Mouse (Mus musculus) stomach, postnatal 0 days (tissue): ENCODE data around the gene Wrap53. TPM values are rescaled to one million over a fixed set of nuclear protein-coding genes. Genes with fewer than 3 reads are reported as not detected.

Source experiments
- ATAC-seq: fragments of 200-750 bp; cut with Nextera tagmentation; 2 replicates; pipeline ENCODE4 v1.8.0; 2017; ENCODE audit not compliant: low FRiP score, low TSS enrichment
- DNase-seq: peaks from one replicate; pipeline ENCODE4 v3.0.0-alpha.2; 2016; ENCODE audit warnings: low spot score
- H3K27ac ChIP-seq: fragments of 300-500 bp; sonication (generic); replicated peaks from 2 replicates; pipeline ENCODE4 v1.5.1; 2014; ENCODE audit warnings: mild to moderate bottlenecking, control low read depth
- H3K27me3 ChIP-seq: fragments of 300-500 bp; sonication (generic); 2 replicates; pipeline ENCODE4 v1.6.1; 2014; ENCODE audit warnings: low read length; ENCODE audit not compliant: control insufficient read depth, insufficient read depth
- H3K36me3 ChIP-seq: fragments of 300-500 bp; sonication (generic); 2 replicates; pipeline ENCODE4 v1.6.1; 2014; ENCODE audit warnings: low read length, mixed read lengths; ENCODE audit not compliant: control insufficient read depth, insufficient read depth
- H3K4me1 ChIP-seq: fragments of 300-500 bp; sonication (generic); replicated peaks from 2 replicates; pipeline ENCODE4 v1.6.1; 2014; ENCODE audit warnings: antibody characterized with exemption; ENCODE audit not compliant: control insufficient read depth, insufficient read depth
- H3K4me2 ChIP-seq: fragments of 300-500 bp; sonication (generic); replicated peaks from 2 replicates; pipeline ENCODE4 v1.6.1; 2014; ENCODE audit warnings: low read depth, mild to moderate bottlenecking, control low read depth, moderate library complexity
- H3K4me3 ChIP-seq: fragments of 300-500 bp; sonication (generic); 2 replicates; pipeline ENCODE4 v1.5.1; 2014; ENCODE audit warnings: low read depth, low read length, control low read depth
- H3K9ac ChIP-seq: fragments of 300-500 bp; sonication (generic); 2 replicates; pipeline ENCODE4 v1.6.1; 2014; ENCODE audit warnings: mild to moderate bottlenecking, low read length, control low read depth, mixed read lengths
- H3K9me3 ChIP-seq: fragments of 300-500 bp; sonication (generic); 2 replicates; pipeline ENCODE4 v1.6.1; 2016; ENCODE audit warnings: low read length; ENCODE audit not compliant: control insufficient read depth
- CTCF ChIP-seq: IDR thresholded peaks from 2 replicates; pipeline ENCODE4 v1.5.1; 2016; ENCODE audit warnings: antibody characterized with exemption, low read depth, mild to moderate bottlenecking, moderate library complexity
- EP300 ChIP-seq: optimal IDR thresholded peaks from 2 replicates; pipeline ENCODE3; 2016; ENCODE audit warnings: antibody characterized with exemption
- WGBS: fragments of 180-500 bp; shearing (Covaris S2); extraction: QIAGEN DNeasy Blood & Tissue Kit; methylation state at CpG from one replicate; pipeline ENCODE4 v1.1.7; 2014; 5-methylcytosine and 5-hydroxymethylcytosine counted together
- polyA plus RNA-seq: library from polyadenylated mRNA; unstranded; fragments of >200 nt; fragmentation: Nextera tagmentation; extraction: Ambion mirVana; gene quantifications from 2 replicates; pipeline ENCODE4 v1.2.1, GENCODE M21; 2015

The Wrap53 gene
- polyA plus RNA-seq, 1 experiment from 2014 or later = 9.0 TPM

- H3K27ac ChIP-seq = no peak overlapping the region
- 22% methylated on average over 2 of the region's 2 CpGs for WGBS
- no peaks in the 10 kb centered on the region for H3K27me3 ChIP-seq
- TF ChIP-seq EP300 (no peak), CTCF (no peak)
- H3K4me2 ChIP-seq = no peak overlapping the region
- H3K9me3 ChIP-seq = no peaks in the 10 kb centered on the region
- ATAC-seq (no peak), DNase-seq (no peak)
- H3K9ac ChIP-seq = no peak overlapping the region
- H3K4me1 ChIP-seq = no peaks in the 10 kb centered on the region
- H3K36me3 ChIP-seq = no peaks in the 10 kb centered on the region
- H3K4me3 ChIP-seq = no peak overlapping the region
Measured at GRCm38 (mm10) chr11:69553341-69553721, 26.7 kb downstream of the Wrap53 start.

- H3K4me3 ChIP-seq = no peak overlapping the region
- WGBS = 24% methylated on average over 14 of the region's 14 CpGs
- DNase-seq (no peak), ATAC-seq (no peak)
- no peak overlapping the region for H3K9ac ChIP-seq
- no peak overlapping the region for H3K4me2 ChIP-seq
- no peaks in the 10 kb centered on the region for H3K36me3 ChIP-seq
- no peaks in the 10 kb centered on the region for H3K4me1 ChIP-seq
- H3K27me3 ChIP-seq = no peaks in the 10 kb centered on the region
- no peak for TF ChIP-seq EP300
- TF ChIP-seq CTCF = no peak
- H3K27ac ChIP-seq = no peak overlapping the region
- no peaks in the 10 kb centered on the region for H3K9me3 ChIP-seq
Measured at GRCm38 (mm10) chr11:69552622-69553340, 27.3 kb downstream of the Wrap53 start.

GRCm38 (mm10) chr11:69551310-69551709 is 28.7 kb downstream of the Wrap53 start:
- 73% methylated on average over 4 of the region's 4 CpGs for WGBS
- Histone ChIP-seq H3K27me3 (no peaks in the 10 kb centered on the region), H3K4me1 (no peaks in the 10 kb centered on the region), H3K4me3 (no peak overlapping the region), H3K9ac (no peak overlapping the region), H3K9me3 (no peaks in the 10 kb centered on the region), H3K36me3 (no peaks in the 10 kb centered on the region), H3K4me2 (no peak overlapping the region), H3K27ac (no peak overlapping the region)
- ATAC-seq = no peak
- no peak for DNase-seq
- TF ChIP-seq CTCF (no peak), EP300 (no peak)

GRCm38 (mm10) chr11:69549060-69549656 is 30.9 kb downstream of the Wrap53 start, which contains the start of gene Dnah2:
Dnah2 (minus strand) TSS chr11:69549110.
- no peak for DNase-seq
- Histone ChIP-seq H3K4me3 (no peak within 1 kb of the TSS), H3K4me2 (no peak within 1 kb of the TSS), H3K27me3 (no peaks in the 10 kb centered on the region), H3K36me3 (no peaks in the 10 kb centered on the region), H3K9me3 (no peaks in the 10 kb centered on the region), H3K27ac (no peak within 1 kb of the TSS), H3K4me1 (no peaks in the 10 kb centered on the region), H3K9ac (no peak within 1 kb of the TSS)
- no peak for ATAC-seq
- 27% methylated on average over 12 of the region's 12 CpGs for WGBS
- TF ChIP-seq CTCF (no peak), EP300 (no peak)

- no peak for ATAC-seq
- Histone ChIP-seq H3K27me3 (no peaks in the 10 kb centered on the region), H3K9me3 (no peaks in the 10 kb centered on the region), H3K4me2 (peak overlapping the region; percentile 97), H3K4me3 (peak overlapping the region; percentile 52), H3K27ac (peak overlapping the region; percentile 69; the same call in 1 of the 2 replicates), H3K36me3 (no peaks in the 10 kb centered on the region), H3K9ac (peak overlapping the region; percentile 67), H3K4me1 (no peaks in the 10 kb centered on the region)
- 5% methylated on average over 15 of the region's 15 CpGs for WGBS
- peak; percentile 63 for TF ChIP-seq CTCF
- TF ChIP-seq EP300 = no peak
- peak; percentile 64 for DNase-seq
Measured at GRCm38 (mm10) chr11:69547071-69547470, 33.0 kb downstream of the Wrap53 start.

GRCm38 (mm10) chr11:69546423-69547053 is 33.5 kb downstream of the Wrap53 start:
- peak overlapping the region; percentile 52 for H3K4me3 ChIP-seq
- ATAC-seq = peak; percentile 73
- peak overlapping the region; percentile 69 for H3K27ac ChIP-seq

More at GRCm38 (mm10) chr11:69546423-69547053, 33.5 kb downstream of the Wrap53 start:
- Histone ChIP-seq H3K4me2 (peak overlapping the region; percentile 97), H3K9ac (peak overlapping the region; percentile 67), H3K4me1 (no peaks in the 10 kb centered on the region), H3K27me3 (no peaks in the 10 kb centered on the region), H3K36me3 (no peaks in the 10 kb centered on the region), H3K9me3 (no peaks in the 10 kb centered on the region)
- DNase-seq = peak; percentile 84
- TF ChIP-seq EP300 (no peak), CTCF (peak; percentile 71)
- 0% methylated on average over 44 of the region's 44 CpGs for WGBS
